Mouse (Mus musculus) spleen, adult 2 months (tissue): Measurements from ENCODE around the gene C330021F23Rik. TPM values are rescaled to one million over a fixed set of nuclear protein-coding genes. Genes with fewer than 3 reads are reported as not detected.
A peak's percentile ranks its signal among the peaks of the same experiment; 100 is the strongest.

ENCODE experiments used
- DNase-seq, 2 experiments: peaks; one replicate each; pipeline versions ENCODE4 v3.0.0 to v3.0.0-alpha.2; 2012 to 2021; ENCODE audit warnings: low spot score in 2 of 2, low read depth in 1 of 2
- H3K27ac ChIP-seq: fragments of 200-500 bp; 2 replicates; pipeline ENCODE4 v1.5.1; 2012; ENCODE audit warnings: low read length, inconsistent platforms; ENCODE audit not compliant: insufficient read depth
- H3K27me3 ChIP-seq: fragments of 200-500 bp; 2 replicates; pipeline ENCODE4 v1.6.1; 2012; ENCODE audit warnings: mild to moderate bottlenecking, moderate library complexity, low read length, inconsistent platforms; ENCODE audit not compliant: control insufficient read depth, insufficient read depth
- H3K36me3 ChIP-seq: fragments of 200-500 bp; 2 replicates; pipeline ENCODE4 v1.6.1; 2012; ENCODE audit warnings: mild to moderate bottlenecking, low read length, inconsistent platforms; ENCODE audit not compliant: control insufficient read depth, insufficient read depth
- H3K4me1 ChIP-seq: fragments of 200-500 bp; 2 replicates; pipeline ENCODE4 v1.6.1; 2011; ENCODE audit warnings: inconsistent platforms; ENCODE audit not compliant: control insufficient read depth, insufficient read depth, insufficient read length
- H3K4me3 ChIP-seq: fragments of 200-500 bp; 2 replicates; pipeline ENCODE4 v1.5.1; 2011; ENCODE audit warnings: mild to moderate bottlenecking, inconsistent platforms; ENCODE audit not compliant: insufficient read depth, insufficient read length; ENCODE audit errors: extremely low read depth
- CTCF ChIP-seq: fragments of 200-500 bp; IDR thresholded peaks from 2 replicates; pipeline ENCODE4 v1.5.1; 2011; ENCODE audit warnings: mild to moderate bottlenecking, inconsistent platforms; ENCODE audit not compliant: insufficient read depth, insufficient read length, insufficient replicate concordance; ENCODE audit errors: extremely low read depth
- POLR2A ChIP-seq: fragments of 200-500 bp; IDR thresholded peaks from 2 replicates; pipeline ENCODE4 v1.6.1; 2011; ENCODE audit warnings: low read depth, low read length, inconsistent platforms
- WGBS: fragments of 180-500 bp; shearing (Covaris S2); methylation state at CpG from one replicate; pipeline ENCODE4 v1.1.7; 2018; 5-methylcytosine and 5-hydroxymethylcytosine counted together
- polyA plus RNA-seq: library from polyadenylated mRNA; depleted of rRNA; stranded (reverse); fragments of >200 nt; gene quantifications from 2 replicates; pipeline ENCODE4 v1.2.3, GENCODE M21; 2012

The C330021F23Rik gene
- polyA plus RNA-seq, 1 experiment, result not detected

GRCm38 (mm10) chr8:3603439-3603838, 35.6 kb downstream of the C330021F23Rik start:
- H3K4me3 ChIP-seq, result no peak overlapping the region
- H3K36me3 ChIP-seq, result no peaks in the 10 kb centered on the region
- 86% methylated on average over 13 of the region's 13 CpGs for WGBS
- H3K27ac ChIP-seq, result no peak overlapping the region
- H3K27me3 ChIP-seq, result no peaks in the 10 kb centered on the region
- TF ChIP-seq CTCF (no peak), POLR2A (no peak)
- DNase-seq, result no peak
- H3K4me1 ChIP-seq, result no peaks in the 10 kb centered on the region

- WGBS, result 25% methylated on average over 16 of the region's 16 CpGs
- H3K36me3 ChIP-seq, result peaks cover 21% of the 10 kb centered on the region
- H3K4me1 ChIP-seq, result no peaks in the 10 kb centered on the region
- no peak overlapping the region for H3K4me3 ChIP-seq
- H3K27me3 ChIP-seq, result no peaks in the 10 kb centered on the region
- DNase-seq, result no peak
- TF ChIP-seq POLR2A (no peak), CTCF (no peak)
- no peak overlapping the region for H3K27ac ChIP-seq
Observed at GRCm38 (mm10) chr8:3606593-3606992, 38.8 kb downstream of the C330021F23Rik start.

- 93% methylated on average over 7 of the region's 7 CpGs for WGBS
- Histone ChIP-seq H3K36me3 (peaks cover 28% of the 10 kb centered on the region), H3K27ac (no peak overlapping the region), H3K4me1 (no peaks in the 10 kb centered on the region), H3K27me3 (no peaks in the 10 kb centered on the region), H3K4me3 (no peak overlapping the region)
- no peak for DNase-seq
- TF ChIP-seq POLR2A (no peak), CTCF (no peak)
Observed at GRCm38 (mm10) chr8:3607822-3608221, 40.0 kb downstream of the C330021F23Rik start.

- no peak overlapping the region for H3K4me3 ChIP-seq
- DNase-seq, result no peak
- peaks cover 40% of the 10 kb centered on the region for H3K36me3 ChIP-seq
- no peak overlapping the region for H3K27ac ChIP-seq
- TF ChIP-seq POLR2A (no peak), CTCF (no peak)
- no peaks in the 10 kb centered on the region for H3K27me3 ChIP-seq
- H3K4me1 ChIP-seq, result no peaks in the 10 kb centered on the region
- WGBS, result 74% methylated on average over 12 of the region's 12 CpGs
Observed at GRCm38 (mm10) chr8:3609046-3609815, 41.4 kb downstream of the C330021F23Rik start.

- no peak for TF ChIP-seq CTCF
- TF ChIP-seq POLR2A, result no peak
- Histone ChIP-seq H3K27ac (no peak overlapping the region), H3K4me3 (no peak overlapping the region), H3K36me3 (peaks cover 43% of the 10 kb centered on the region), H3K4me1 (no peaks in the 10 kb centered on the region), H3K27me3 (no peaks in the 10 kb centered on the region)
- DNase-seq, result no peak
- 94% methylated on average over 6 of the region's 6 CpGs for WGBS
Observed at GRCm38 (mm10) chr8:3609816-3610150, 42.0 kb downstream of the C330021F23Rik start.

- H3K4me3 ChIP-seq, result peak within 1 kb of the TSS; percentile 74
- WGBS, result under 1% methylated on average over 37 of the region's 37 CpGs
- TF ChIP-seq POLR2A (peak; percentile 70), CTCF (no peak)
- peaks cover 12% of the 10 kb centered on the region for H3K36me3 ChIP-seq
- DNase-seq, result peak; percentile 97 to 100
- peaks cover 3% of the 10 kb centered on the region; the same call in 1 of the 2 replicates for H3K4me1 ChIP-seq
- H3K27ac ChIP-seq, result no peak within 1 kb of the TSS
- H3K27me3 ChIP-seq, result no peaks in the 10 kb centered on the region
Observed at GRCm38 (mm10) chr8:3621199-3621970, 53.6 kb downstream of the C330021F23Rik start, which contains the start of the genes Xab2 and Pet100. Xab2 (minus strand) TSS chr8:3621316. Pet100 (plus strand) TSS chr8:3621548.

- Histone ChIP-seq H3K27ac (no peak overlapping the region), H3K4me1 (peaks cover 3% of the 10 kb centered on the region; the same call in 1 of the 2 replicates), H3K4me3 (peak overlapping the region; percentile 25; the same call in 1 of the 2 replicates), H3K27me3 (no peaks in the 10 kb centered on the region), H3K36me3 (peaks cover 8% of the 10 kb centered on the region)
- no peak for DNase-seq
- no peak for TF ChIP-seq CTCF
- no peak for TF ChIP-seq POLR2A
- 60% methylated on average over 8 of the region's 8 CpGs for WGBS
Observed at GRCm38 (mm10) chr8:3622119-3622518, 54.3 kb downstream of the C330021F23Rik start.
